In the genomic region with DNA sequence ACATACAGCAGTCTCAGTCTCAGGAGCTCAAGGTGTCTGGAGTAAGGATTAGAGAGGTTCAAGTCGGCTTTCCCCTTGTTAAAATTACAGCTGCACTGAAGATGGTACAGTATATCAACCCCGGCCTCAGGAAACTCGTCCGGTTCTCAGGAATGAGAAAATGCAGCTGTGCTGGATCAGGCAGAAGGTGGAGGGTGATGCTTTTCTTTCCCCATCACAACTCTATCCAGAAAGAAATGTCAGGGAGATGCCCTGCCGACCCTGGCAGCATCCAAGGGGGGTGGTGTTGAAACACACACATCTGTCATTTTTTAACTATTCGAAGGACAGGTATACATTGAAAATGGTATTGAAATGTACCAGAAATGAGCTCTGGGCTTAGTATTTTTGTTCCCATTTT, we compare ENCODE assay signal across 21 mouse cellular contexts.
A peak's percentile ranks its signal among the peaks of the same experiment; 100 is the strongest.
DNase-seq lines count a peak whose midpoint lies in the region; ATAC-seq and TF ChIP-seq lines count a peak whose summit lies in the region.
"Had no signal": no experiment of that assay in that cellular context is flagged by ENCODE, and none has a peak within 500 bp of the region (broad histone marks: within the 10 kb centered on the region; RNA-seq: fewer than 3 reads in every experiment).

No protein-coding gene starts in this region.

- intact Hi-C loops in left cerebral cortex, postnatal 14 days (cut with DNase I): no loop called here

- no peak overlapping the region for H3K9ac ChIP-seq in kidney, embryonic 15.5 days
- no peak overlapping the region for H3K9ac ChIP-seq in heart, postnatal 0 days (replicated peaks; ENCODE audit: low read depth, low read length)
- H3K9ac ChIP-seq: embryonic facial prominence, embryonic 15.5 days; hindbrain, embryonic 13.5 days; liver, postnatal 0 days; neural tube, embryonic 13.5 days had no signal

- TF ChIP-seq CTCF in heart, postnatal 0 days (IDR thresholded peaks at IDR 0.05; ENCODE audit: low read depth): no peak

- DNase-seq in heart, adult 18-20 months: peak; percentile 25 to 30
- DNase-seq in heart, adult 8-10 months (ENCODE audit: low spot score): no peak
- no peak for DNase-seq in kidney, adult 11 months
- no peak for DNase-seq in embryonic facial prominence, embryonic 10.5 days (ENCODE audit: low spot score)
- DNase-seq in heart, postnatal 0 days (ENCODE audit: low spot score): no peak
- no peak for DNase-seq in left cerebral cortex, postnatal 14 days (ENCODE audit: low spot score in 2 of 2)
- no peak for DNase-seq in ovary, postnatal 14 days (ENCODE audit: low spot score)
- DNase-seq: cerebellum, adult 2 months; kidney, postnatal 14 days; liver, postnatal 0 days; lung, postnatal 14 days; right cerebral cortex, postnatal 14 days; spleen, adult 18-20 months; thymus, postnatal 25 days had no signal

- no peak overlapping the region for H3K4me3 ChIP-seq in kidney, embryonic 15.5 days (replicated peaks)
- H3K4me3 ChIP-seq in embryonic facial prominence, embryonic 10.5 days: no peak overlapping the region
- H3K4me3 ChIP-seq in heart, postnatal 0 days (ENCODE audit: low read depth, low read length): no peak overlapping the region
- H3K4me3 ChIP-seq: embryonic facial prominence, embryonic 15.5 days; forebrain, embryonic 10.5 days; hindbrain, embryonic 13.5 days; layer of hippocampus, adult 2 months; neural tube, embryonic 13.5 days had no signal

- WGBS in kidney, embryonic 15.5 days: 37% methylated on average over 6 of the region's 6 CpGs
- WGBS in embryonic facial prominence, embryonic 10.5 days: 60% methylated on average over 6 of the region's 6 CpGs
- WGBS in heart, postnatal 0 days: 35% methylated on average over 6 of the region's 6 CpGs

- no peak overlapping the region for H3K27ac ChIP-seq in kidney, embryonic 15.5 days
- H3K27ac ChIP-seq in embryonic facial prominence, embryonic 10.5 days (replicated peaks): 0 out of 2 replicates have a peak overlapping the region, but pooled peaks have one; percentile 14
- H3K27ac ChIP-seq in heart, postnatal 0 days (ENCODE audit: low read depth): peak overlapping the region; percentile 28; the same call in 1 of the 2 replicates
- H3K27ac ChIP-seq: embryonic facial prominence, embryonic 15.5 days; forebrain, embryonic 10.5 days; hindbrain, embryonic 13.5 days; layer of hippocampus, adult 2 months; neural tube, embryonic 13.5 days had no signal

- TF ChIP-seq EP300 in heart, postnatal 0 days (IDR thresholded peaks at IDR 0.05; ENCODE audit: low read depth): no peak

- H3K36me3 ChIP-seq in kidney, embryonic 15.5 days: no peaks in the 10 kb centered on the region
- H3K36me3 ChIP-seq in embryonic facial prominence, embryonic 10.5 days (replicated peaks): no peaks in the 10 kb centered on the region
- no peaks in the 10 kb centered on the region for H3K36me3 ChIP-seq in heart, postnatal 0 days (replicated peaks; ENCODE audit: control insufficient read depth, insufficient read depth, low read length)
- H3K36me3 ChIP-seq: embryonic facial prominence, embryonic 15.5 days; forebrain, embryonic 10.5 days; hindbrain, embryonic 13.5 days; neural tube, embryonic 13.5 days had no signal

- no peaks in the 10 kb centered on the region for H3K27me3 ChIP-seq in kidney, embryonic 15.5 days
- no peaks in the 10 kb centered on the region for H3K27me3 ChIP-seq in embryonic facial prominence, embryonic 10.5 days (replicated peaks; ENCODE audit: low read depth, poor library complexity, severe bottlenecking)
- H3K27me3 ChIP-seq in heart, postnatal 0 days (ENCODE audit: control insufficient read depth, insufficient read depth, low read length): no peaks in the 10 kb centered on the region
- H3K27me3 ChIP-seq: embryonic facial prominence, embryonic 15.5 days; hindbrain, embryonic 13.5 days; neural tube, embryonic 13.5 days had no signal

- peaks cover 7% of the 10 kb centered on the region for H3K4me1 ChIP-seq in kidney, embryonic 15.5 days
- H3K4me1 ChIP-seq in embryonic facial prominence, embryonic 10.5 days: peaks cover 15% of the 10 kb centered on the region
- no peaks in the 10 kb centered on the region for H3K4me1 ChIP-seq in heart, postnatal 0 days (ENCODE audit: control insufficient read depth, insufficient read depth)

- ATAC-seq in kidney, embryonic 15.5 days (replicated peaks; ENCODE audit: low FRiP score): 0 out of 2 replicates have a peak, but pooled peaks have one; percentile 33
- no peak for ATAC-seq in heart, postnatal 0 days (ENCODE audit: insufficient read depth, low read depth)
- ATAC-seq: inflammation-experienced regulatory T-cells, adult 6 months had no signal

- no peaks in the 10 kb centered on the region for H3K9me3 ChIP-seq in kidney, embryonic 15.5 days (replicated peaks)
- H3K9me3 ChIP-seq in embryonic facial prominence, embryonic 10.5 days: no peaks in the 10 kb centered on the region
- H3K9me3 ChIP-seq in heart, postnatal 0 days (replicated peaks; ENCODE audit: control insufficient read depth, low read length): no peaks in the 10 kb centered on the region
- H3K9me3 ChIP-seq: embryonic facial prominence, embryonic 15.5 days; forebrain, embryonic 10.5 days; hindbrain, embryonic 13.5 days; neural tube, embryonic 13.5 days had no signal

- no peak overlapping the region for H3K4me2 ChIP-seq in kidney, embryonic 15.5 days
- H3K4me2 ChIP-seq in heart, postnatal 0 days (ENCODE audit: low read depth, low read length): no peak overlapping the region
- H3K4me2 ChIP-seq: embryonic facial prominence, embryonic 15.5 days; hindbrain, embryonic 13.5 days; neural tube, embryonic 13.5 days had no signal

Comparison
In these comparisons a context has a peak if more than half of its experiments do, and no peak if none do; other contexts are left out.
1. DNase-seq: peak in heart, adult 18-20 months (2 of 2); none in heart, adult 8-10 months (single experiment), kidney, adult 11 months (single experiment), embryonic facial prominence, embryonic 10.5 days (single experiment), heart, postnatal 0 days (single experiment), left cerebral cortex, postnatal 14 days (0 of 2) and ovary, postnatal 14 days (single experiment).